Mouse (Mus musculus) adrenal gland, adult 18-20 months (tissue): ENCODE results near the gene Crybb2. TPM values are rescaled to one million over a fixed set of nuclear protein-coding genes. Genes with fewer than 3 reads are reported as not detected.

Experiments
- DNase-seq, 2 experiments: peaks; one replicate each; pipeline ENCODE4 v3.0.0; 2021 to 2022; ENCODE audit warnings: low spot score in 2 of 2
- total RNA-seq, 2 experiments: library from RNA; stranded (reverse); gene quantifications; 1 replicate in 1 of 2; 2 replicates in 1 of 2; pipeline ENCODE4 v1.2.3; 2021

Crybb2 gene
- total RNA-seq, 2 experiments from 2014 or later = not detected

DNA sequence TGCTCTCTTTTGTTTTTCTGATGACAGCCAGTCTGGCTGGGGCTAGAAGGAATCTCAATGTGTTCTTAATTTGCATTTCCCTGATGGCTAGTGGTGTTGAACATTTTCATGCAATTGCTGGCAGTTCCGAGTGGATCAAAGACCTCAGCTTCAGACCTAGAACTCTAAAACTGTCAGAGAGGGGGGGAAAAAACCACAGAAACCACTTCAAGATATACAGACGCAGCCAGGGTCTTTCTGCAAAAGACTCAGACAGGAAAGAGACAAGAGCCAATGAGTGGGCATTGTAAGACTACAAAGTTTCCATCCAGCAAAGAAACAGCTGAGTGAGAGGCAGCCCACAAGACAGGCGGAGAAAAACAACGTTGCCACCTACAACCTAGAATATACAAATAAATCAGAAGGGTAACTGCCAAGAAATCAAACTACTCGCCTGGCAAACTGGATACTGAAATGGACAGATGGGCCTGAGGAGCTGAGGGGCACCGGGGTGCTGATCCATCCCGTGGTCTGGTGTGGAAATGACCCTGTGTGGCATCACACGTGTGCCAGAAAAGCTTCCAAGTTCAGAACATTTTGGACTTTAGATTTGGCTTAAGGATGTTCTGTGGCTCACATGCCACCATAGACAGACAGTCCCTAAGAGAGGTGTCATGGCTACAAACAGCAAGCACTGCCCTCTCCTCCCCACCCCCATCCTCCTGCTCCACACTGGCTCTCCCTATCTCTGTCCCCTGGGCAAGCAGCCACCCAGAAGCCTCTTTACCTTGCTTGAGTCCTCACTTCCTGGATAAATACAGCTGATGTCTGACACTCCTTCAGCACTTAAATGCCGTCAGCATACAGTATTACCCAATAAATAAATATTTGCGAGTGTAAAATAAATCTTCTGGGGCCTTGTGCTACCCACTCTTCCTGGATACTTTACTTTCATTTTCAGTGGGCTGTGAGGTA is 34.5 kb downstream of the Crybb2 start:
- DNase-seq = no peak

DNA sequence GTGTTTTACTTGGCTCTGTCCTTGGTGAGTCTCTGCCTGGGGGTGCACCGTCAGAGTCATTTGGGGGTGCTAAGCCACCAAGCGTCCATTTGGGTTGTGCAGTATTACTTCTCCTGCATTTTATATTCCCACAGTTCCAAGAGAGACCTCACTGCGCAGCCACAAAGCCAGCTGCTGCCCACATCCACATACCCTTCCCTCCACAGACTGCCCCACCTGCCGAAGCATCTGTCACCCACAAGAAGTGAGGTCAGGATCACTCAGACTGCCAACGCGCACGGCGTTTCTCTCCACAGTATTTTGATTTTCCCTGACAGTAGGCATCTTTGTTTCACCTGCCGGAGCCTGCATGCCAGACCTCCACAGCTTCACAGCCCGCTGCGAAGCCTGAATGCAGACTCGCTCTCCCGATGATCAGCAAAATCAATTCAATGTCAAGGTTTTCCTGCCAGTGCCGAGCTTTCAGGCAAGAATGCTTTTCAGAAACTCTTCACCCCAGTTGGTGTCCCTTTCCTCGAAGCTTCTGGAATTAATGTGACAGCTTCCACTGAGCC is 38.6 kb downstream of the Crybb2 start:
- no peak for DNase-seq

DNA sequence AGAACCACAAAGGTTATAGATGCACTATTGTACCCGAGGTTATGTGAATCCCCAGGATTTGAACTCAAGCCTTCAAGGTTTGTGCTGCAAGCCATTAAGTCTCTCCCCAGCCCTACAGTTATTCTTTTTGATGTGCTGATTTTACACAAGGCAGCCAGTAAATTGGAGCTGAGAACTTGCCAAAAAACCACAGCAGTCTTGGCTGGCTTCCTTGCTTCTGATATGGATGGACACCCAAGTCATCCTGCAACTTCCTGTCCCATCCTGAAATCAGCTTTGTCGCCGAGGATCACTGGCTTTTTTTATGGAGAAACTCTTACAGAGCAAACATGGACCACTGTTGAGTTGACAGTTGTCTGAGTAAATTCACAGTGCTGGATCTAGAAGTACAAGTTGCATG is 39.8 kb downstream of the Crybb2 start:
- DNase-seq = no peak

- no peak for DNase-seq
Observed at GRCm38 (mm10) chr5:113026706-113027105, 43.2 kb downstream of the Crybb2 start.

DNA sequence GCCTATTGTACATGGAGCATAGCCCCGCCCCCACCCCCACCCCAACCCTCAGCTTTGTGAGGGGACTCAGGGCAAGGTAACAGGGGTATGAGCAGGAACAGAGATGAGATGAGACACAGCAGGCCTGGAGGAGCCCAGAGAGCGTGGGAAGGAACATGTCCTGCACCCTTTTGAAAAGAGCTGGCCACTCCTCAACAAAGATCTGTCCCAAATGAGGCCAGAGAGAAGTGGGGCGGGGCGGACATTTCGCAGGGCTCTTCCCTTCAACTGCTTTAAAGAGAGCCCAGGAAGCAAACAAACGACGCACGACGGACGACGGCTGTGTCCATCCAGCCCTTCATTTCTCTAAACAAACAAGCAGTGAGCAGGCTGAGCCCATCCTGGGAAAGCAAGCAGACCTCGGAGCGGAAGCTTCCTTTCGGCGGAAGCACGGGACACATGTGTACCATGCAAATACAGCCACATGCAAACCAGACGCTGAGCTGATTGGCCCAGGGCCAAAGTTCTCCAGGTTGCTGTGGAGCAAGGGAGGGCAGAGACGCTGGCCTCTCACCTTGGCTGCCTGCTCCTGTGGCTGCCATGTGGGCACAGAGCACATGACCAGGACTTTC is 45.7 kb downstream of the Crybb2 start:
- peak in 1 of 2 experiments; percentile 26 for DNase-seq

DNA sequence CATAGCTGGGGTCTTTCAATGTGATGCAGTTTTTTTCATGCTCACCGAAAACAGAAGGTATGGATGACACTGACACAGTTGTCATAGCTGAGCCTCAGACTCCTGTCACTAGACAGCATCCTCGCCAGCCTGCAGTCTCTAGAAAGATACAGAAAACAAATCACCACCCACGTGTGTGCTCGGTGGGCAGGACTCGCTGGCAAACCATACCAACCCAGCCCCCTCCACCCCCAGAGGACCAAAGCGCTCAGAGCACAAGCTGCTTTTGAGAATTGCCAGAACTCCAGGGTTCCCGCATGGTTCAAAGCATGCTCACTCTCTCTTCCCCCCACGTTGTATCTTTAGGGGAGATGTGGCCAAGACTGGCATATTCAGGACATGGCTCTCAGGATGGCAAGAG is 51.7 kb downstream of the Crybb2 start:
- no peak for DNase-seq

GRCm38 (mm10) chr5:113017004-113017403 is 52.9 kb downstream of the Crybb2 start:
- no peak for DNase-seq

DNA sequence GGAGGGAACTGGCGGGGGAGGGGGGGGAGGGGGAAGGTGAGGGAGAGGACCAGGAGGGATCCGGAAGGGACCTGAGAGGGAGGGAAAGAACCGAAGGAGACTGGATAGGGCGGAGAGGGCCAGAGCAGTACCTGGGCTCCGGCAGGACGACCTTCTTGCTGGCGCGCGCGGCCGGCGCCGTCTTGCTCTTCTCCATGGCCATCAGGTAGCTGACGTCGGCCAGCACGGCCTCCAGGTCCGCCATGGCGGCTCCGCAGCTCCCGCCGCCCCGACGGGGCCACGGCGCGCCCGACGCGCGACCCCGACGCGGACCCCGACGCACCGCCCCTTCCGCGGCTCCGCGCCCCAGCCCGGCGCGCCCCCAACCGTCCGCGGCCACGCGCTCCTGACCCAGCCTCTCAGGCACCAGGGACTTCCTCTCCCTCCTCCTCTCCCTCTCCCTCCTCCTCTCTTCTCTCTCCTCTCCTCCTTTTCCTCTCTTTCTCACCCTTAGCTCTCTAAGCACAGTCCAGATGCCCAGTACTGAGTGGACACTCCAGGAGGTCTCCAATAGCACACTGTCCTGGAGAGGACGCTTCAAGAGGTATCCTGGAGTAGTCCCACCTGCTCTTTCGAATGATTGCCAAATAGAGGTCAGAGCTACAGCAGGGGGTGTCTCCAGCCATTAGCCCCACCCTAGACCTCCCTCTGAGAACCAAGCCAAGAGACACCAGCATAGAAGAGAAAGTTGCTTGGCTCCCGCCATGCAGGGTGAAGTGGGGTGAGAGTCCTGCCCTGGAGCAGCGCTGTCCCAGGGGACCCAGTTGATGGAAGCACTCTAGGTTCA is 54.5 kb downstream of the Crybb2 start, which contains the start of gene Grk3:
Gene Grk3, minus strand, starts transcription at position 556 of the 826 bp plus-strand sequence.
- DNase-seq = peak; percentile 35 to 51

DNA sequence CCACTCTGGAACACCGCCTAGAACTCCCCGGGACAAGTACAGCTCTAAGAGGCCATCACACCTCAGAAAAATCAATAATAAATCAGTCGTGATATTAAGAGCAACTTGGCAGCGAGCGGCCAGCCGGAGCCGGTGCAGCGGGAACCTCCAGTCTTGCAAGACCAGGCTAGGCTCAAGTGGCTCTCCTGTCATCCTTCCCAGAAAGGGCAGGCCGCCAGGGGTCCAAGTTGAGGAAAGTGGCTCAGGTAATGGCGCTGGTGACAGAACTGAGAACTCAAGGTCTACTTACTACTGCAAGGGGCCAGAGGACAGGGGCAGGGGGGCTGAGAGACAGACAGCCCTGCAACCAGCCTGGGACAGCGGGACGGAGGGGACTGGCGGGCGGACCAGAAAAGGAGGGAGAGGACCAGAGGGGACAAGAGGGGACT is 55.1 kb downstream of the Crybb2 start:
- DNase-seq = no peak

- DNase-seq = no peak
Observed at GRCm38 (mm10) chr5:113014111-113014807, 55.7 kb downstream of the Crybb2 start.

- DNase-seq = no peak
Observed at GRCm38 (mm10) chr5:113011926-113012325, 58.0 kb downstream of the Crybb2 start.

DNA sequence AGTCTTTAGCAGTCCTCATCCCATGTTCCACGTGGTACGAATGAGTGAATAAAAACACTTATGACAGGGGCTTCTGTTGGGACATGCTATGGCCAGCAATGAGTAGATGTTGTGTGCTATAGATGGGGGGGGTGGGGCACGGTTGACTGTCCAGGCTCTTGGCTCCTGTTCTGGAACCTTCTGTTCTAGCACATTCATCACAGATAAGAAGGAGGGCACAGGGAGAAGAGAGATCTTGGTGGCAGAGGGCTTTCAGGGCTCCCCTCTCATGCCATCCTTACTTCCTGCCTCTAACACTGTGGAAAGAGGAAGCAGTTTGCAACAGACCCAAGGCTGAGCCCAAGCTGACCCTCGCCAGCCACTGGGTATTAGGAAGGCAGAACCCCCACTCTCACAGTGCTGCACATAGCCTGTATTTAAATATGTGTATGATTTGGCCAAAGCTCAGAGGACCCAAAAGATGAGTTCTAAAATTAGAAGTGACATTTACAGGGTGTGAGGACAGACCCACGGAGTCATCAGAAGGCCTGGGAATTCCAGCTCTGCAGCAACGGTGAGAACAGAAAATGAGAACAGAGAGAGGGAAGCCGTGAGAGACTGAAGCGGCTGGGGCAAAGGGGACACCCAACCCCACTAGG is 60.6 kb downstream of the Crybb2 start:
- no peak for DNase-seq

GRCm38 (mm10) chr5:113008496-113008895 is 61.4 kb downstream of the Crybb2 start:
- DNase-seq = no peak

Other genes with a start within 250 kb of the Crybb2 start
- gene Myo18b, start 173.8 kb downstream of the Crybb2 start, total RNA-seq = under 1 TPM; 0.07 to 0.45 TPM
- 10 to 100 TPM; 20.4 to 29.2 TPM for gene Grk3, start 54.3 kb downstream of the Crybb2 start, total RNA-seq
- 1 to 10 TPM in 1 of 2 experiments, under 1 TPM in 1; 0.50 to 1.3 TPM for gene Crybb3, start 11.5 kb upstream of the Crybb2 start, total RNA-seq
- 10 to 100 TPM in 1 of 2 experiments, 1 to 10 TPM in 1; 8.8 to 12.1 TPM for gene 2900026A02Rik, start 151.1 kb upstream of the Crybb2 start, total RNA-seq
- not detected for gene Tmem211, start 156.8 kb upstream of the Crybb2 start, total RNA-seq
- 10 to 100 TPM in 1 of 2 experiments, 1 to 10 TPM in 1; 8.8 to 12.2 TPM for gene Sgsm1, start 240.7 kb upstream of the Crybb2 start, total RNA-seq